Mouse (Mus musculus): Measurements from ENCODE around the gene Fxyd3.

Gene Fxyd3

DNA sequence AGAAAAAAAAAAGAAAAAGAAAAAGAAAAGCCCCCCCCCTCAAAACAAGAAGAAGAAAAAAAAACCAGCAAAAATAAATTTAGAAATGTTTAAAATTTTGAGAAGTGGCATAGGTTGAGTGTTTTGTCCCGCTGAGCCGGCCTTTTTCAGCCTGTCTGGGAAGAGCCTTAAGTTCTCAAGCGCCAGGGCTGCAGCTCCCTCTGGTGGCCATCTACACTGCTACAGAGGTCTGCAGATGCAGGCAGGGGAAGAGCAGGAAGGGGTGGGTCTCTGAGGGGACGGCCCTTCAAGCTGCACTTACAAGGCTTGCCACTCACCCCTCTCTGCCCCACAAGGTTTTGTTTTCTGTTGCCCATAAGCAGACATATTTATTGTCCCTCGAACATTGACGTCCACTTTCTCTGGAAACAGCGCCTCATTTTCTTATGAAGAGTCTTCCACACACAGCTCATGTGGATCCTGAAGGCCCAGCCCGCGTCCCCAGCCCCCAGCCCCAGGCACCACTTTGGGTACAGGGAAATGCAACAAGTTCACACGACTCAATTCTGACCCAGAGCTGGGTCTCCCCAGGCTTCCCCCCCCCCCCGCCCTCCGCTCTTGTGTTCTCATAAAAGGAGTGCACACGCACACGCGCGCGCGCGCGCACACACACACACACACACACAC, 21.2 kb upstream of the Fxyd3 start:
- DNase-seq, result peak; percentile 94

DNA sequence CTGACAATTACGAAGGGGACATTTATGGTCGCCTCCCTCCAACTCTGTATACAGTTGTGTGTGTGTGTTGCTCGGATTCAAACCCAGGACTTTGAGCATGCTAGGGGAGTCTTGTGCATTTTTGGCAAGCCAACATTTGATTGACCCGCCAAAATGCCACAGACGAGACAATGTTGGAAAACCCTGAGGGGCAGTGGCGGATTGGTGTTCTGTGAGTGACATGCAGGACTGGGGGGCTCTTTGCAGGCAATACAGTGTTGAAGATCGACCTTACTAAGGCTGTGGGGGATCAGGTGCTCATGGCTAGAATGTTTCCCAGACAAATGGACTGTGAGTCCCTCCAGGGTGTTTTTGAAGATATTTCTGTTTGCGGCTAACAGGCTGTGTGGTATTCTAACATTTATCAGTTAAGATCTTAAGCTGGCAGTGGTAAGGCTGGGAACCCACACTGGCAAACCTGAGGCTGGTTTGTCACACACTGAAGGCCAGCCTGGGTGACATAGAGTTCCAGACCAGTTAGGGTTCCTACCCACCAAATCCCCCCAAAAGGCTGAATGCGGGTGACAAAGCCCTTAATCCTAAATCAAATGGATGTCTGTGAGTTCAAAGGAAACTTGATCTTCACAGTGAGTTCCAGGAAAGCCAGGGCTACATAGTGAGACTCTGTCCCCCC, 20.5 kb upstream of the Fxyd3 start:
- no peak for DNase-seq

DNA sequence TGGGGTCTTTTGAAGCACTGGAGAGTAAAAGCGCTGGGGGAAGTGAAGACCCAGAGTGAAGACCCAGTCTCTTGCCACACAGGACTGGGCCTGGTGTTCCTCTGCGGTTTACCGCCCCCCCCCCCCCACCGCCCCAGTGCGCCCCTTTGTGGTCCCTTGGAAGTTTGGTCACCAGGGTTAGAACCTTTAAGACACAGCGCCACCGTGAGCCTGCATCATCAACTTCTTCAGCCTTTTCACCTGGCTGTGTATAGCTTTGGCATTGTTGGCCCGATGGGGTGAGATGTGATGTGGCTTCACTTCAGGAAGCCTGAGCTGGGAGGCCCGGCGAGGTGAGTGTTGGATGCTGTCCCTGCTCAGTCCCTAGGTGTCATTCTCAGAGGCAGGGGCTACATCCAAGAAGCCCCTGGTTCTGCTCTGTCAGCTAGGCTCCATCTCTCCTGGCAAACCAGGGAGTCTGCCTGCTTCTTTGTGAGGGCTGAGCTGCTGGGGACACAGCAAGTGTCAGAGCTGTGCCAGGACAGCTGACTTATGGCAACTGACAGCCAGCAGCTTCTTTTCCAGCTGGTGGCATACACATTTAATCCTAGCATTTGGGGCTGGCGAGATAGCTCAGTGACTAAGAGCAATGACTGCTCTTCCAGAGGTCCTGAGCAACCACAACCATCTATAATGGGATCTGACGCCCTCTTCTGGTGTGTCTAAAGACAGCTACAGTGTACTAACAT, 18.4 kb upstream of the Fxyd3 start:
- DNase-seq, result no peak

DNA sequence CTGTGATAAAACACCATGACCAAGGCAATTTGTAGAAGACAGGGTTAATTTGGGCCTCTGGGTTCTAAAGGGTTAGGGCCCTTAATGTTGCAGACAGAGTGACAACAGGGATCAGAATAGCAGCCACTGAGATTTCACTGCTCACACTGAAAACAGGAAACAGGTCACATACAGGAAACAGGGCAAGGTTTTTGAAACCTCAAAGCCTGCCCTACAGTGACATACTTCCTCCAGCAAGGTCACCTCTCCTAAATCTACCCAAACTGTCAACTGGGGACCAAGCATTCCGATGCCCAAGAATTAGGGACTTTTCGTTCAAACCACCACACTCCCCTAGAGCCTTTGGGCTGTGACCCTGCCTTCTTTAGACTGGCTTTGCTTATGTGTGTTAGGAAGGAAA, 13.2 kb upstream of the Fxyd3 start:
- DNase-seq, result no peak

DNA sequence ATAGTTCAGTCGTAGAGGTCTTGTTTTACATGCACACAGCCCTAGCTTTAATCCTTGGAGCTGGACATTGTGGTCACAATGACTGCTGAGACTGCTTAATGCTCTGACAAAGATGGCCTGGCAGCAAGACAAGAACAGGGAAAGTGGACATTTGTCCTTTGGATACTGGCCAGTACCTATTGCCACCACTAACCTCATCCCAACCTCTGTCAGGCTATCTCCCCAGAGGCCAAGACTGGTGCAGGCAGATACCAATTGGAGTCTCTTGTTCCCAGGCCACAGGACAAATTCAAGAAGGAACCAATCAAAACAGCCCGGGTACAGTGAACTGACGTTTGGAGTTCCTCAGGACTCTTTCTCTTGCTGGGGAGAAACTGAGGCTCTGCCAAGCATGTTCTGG, 11.7 kb upstream of the Fxyd3 start:
- DNase-seq, result no peak

DNA sequence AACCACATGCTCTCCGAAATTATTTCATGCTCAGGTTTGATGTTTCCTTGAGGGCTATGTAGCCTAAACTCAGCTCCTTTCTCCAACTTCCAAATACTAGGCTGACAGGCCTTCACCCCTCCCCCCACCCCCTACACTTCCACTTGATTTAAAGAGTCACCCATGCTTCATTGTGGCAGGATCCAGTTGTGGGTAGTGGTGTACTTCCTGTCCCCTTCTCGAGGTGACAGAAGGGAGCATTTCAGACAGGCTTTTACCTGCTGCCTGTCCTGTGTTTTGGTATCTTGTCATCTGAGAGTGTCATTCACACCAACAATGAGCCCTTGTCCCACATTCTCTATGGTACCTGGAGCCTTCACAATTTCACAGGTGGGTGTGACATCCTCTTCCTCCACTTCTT, 10.8 kb upstream of the Fxyd3 start:
- no peak for DNase-seq

DNA sequence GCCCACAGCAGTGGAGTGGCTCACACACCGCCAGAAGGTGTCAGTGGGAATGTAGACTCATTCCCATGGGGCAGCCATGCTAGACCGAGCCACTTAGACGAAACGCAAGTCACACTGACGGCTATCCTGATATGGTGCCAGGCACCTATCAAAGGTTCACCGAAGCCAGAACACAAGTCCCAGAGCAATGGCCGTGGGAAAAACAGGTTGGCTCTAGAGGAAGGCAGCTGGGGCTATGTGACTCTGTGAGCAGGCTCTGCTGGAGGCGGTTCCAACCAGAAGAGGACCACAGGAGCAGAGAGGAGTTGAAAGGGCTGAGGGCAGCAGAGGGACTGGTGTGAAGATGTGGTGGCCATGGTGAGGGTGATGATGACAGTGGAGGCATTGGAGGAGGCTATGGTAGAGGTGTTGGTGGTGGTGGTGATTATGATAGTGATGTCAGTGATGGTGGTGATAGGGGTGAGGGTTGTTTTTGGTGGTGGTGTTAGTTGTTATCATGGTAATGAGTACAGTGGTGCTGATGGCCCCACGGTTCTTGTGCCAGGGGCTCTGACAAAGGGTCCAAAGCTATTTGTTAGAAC, 9.8 kb upstream of the Fxyd3 start:
- no peak for DNase-seq

DNA sequence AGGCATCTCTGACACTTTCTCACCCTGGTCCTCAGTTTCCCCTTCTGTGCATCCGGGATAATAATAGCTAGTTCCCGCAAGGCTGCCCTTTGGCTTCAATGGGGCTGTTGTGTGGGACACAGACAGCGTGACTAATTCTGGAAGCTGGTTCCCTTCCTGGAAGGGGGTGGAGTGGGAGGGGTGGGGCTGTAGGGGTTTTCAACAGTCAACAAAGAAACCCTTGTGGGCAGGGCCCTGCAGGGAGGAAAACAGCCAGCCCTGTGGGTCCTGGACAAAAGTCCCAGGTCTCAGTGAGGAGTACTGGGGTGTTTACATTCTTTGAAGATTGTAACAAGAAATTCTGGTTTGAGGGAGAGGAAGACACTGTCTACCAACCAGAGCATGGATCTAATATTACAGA, 8.7 kb upstream of the Fxyd3 start:
- peak; percentile 41 for DNase-seq

DNA sequence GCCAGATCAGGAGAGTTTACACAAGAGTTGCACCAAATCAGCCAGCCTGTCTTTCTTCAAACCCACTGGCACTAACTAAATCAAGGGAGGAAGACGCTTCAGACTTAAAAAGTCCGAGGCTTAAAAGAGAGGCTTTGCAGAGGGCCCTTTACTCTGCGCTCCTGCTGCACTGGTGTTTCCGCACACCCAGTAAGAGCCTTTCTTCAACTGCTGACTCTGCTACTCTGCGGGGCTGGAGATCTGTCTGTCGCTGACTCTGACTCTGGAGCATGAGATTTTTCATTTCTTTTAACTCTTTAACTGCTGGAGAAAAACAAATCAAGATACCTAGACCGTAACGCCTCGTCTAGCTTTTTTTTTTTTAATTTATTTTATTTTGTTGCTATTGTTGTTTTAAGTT, 7.6 kb upstream of the Fxyd3 start:
- DNase-seq, result no peak

DNA sequence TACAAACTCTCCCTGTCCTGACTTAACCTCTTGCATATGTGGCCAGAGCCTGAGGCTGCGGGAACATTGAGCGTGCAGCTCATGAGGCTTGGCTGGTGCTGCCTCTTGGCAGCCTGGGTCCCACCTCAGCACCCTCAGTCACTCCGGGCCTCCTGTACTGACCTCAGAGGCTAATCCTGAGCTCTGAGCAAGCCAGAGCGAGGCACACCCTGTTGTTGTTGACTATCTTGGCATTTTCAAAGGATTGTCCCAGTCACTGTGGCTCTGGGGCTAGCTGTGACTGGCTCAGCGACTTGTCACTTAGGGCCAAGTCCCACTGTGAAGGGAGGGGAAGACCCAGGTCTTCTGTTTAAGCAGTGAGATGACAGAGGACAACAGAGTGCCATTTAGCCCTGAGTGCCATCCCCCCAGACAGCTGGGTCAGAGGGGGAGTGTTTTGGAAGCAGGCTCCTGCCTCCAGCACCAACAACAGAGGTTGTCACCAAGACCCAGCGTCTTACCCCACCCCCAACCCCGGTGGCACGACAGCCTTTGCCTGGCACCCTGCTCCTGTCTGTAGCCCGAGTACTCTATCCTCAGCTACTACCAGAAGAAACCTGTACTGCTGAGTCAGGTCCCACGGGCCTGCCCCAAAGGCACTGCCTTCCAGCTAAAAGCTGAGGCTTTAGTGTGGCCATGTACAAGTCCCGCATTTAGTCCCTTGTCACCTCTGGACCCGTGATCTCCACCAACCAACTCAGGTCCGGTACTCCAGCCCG, 6.5 kb upstream of the Fxyd3 start:
- no peak for DNase-seq

DNA sequence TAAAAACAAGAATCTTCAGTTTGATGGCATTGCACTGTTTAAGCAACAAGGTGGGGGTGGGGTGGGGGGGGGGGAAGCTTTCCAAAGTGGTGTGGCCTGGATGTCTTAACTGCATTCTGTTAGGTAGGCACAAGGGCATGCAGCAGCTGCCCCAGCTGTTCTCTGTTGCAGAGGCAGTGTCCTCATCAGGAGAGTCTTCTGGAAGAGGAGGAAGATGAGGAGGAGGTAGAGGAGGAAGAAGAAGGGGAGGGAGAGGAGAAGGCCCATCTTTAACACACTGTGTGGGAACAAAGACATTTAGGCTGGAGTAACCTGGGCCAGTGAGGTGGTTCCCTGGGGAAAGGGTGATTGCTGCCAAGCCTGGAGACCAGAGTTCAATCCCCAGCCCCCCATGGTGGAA, 5.6 kb upstream of the Fxyd3 start:
- DNase-seq, result no peak

DNA sequence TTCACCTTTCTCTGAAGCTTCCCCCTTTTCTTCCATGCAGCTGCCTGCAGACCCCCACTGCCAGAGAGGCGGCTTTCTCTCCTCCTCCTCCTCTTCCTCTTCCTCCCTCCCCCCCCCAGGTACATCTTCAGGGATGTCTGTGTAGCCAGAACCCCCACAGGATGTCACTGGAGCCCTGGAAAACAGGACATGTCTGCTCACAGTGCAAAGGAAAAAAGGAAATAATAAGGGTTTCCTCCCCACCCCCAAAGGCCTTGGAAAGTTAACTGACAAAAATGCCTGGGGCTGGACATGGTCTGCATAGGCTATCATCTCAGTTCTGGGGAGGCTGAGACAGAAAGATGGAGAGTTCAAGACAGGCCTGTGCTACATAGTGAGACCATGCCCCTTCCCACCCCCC, 4.6 kb upstream of the Fxyd3 start:
- no peak for DNase-seq

DNA sequence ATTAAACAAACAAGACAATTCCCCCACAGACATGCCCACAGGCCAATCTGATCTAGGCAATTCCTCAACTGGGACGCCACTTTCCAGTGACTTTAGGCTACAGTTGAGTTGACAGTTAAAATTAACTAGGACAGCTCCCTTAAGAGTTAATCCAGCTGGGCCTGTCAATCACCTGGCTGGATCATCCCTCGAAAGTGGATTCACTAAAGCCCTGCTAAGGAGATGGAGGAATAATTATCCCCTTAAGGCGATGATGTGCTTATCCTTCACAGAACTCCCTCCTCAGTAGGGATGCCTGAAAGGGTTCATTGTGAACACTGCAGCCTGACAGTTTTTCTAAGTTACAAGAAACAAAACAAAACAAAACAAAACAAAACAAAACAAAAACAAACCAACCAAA, 4.1 kb upstream of the Fxyd3 start:
- no peak for DNase-seq

DNA sequence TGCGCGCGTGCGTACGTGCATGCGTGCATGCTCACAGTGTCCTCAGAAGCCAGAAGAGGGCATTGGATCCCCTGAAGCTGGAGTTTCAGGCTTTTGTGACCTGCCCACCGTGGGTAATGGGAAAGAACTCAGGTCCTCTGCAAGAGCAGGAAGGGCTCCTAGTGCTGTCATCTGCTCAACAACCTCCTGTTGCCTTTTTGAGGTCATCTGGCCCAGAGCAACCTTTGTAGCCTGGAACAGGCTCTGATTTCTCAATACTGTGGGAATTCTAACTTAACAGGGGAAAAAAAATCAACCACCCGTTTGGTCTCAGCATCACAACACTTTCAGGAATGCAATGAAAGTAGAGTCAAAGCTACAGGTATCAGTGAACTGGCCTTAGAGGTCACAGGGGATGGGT, 3.2 kb upstream of the Fxyd3 start:
- DNase-seq, result no peak

DNA sequence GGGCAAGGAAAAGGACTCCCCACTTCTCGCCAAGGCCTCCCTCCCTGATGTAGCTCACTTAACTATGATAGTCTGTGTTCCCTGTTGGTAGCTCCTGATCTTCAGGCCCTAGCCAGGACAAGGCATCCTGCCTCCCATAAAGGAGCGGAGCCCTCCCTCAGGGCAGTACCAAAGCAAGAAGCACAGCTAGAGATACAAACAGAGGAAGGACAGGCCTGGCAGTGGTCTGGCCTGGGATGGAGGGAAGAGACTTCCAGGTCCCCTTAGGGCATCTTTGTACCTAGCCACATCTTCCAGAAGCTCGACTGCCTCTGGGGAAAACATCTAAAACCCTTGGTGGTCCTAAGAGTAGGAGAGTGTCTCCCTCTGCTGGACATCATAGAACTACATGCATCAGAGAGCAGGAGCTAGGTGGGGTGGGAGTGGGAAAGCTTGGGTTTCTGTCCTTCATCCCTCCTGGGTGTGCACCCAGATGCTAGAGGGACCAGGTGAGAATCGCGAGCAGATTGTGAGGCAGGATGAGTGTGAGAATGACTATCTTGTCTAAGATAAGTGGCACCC, 1.5 kb upstream of the Fxyd3 start:
- DNase-seq, result peak; percentile 75

DNA sequence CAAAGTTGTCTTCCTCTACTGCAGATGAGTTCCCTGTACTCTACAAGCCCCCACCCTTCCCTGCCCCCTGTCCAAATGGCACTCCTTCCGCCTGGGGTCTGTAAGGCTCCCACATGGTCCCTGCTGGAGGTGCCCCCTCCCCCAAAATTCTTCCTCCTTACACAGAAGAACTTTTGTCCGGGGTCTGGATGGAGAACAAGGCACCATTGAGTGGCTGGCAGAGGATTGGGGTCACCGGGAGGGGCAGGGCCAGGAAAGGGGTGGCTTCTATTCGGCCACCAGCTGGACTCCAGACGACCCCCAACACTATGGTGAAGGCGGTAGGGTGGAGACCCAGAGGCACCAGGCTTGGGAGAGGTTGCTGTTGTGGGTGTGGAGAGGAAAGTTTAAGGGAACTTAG, 966 bp upstream of the Fxyd3 start:
- DNase-seq, result no peak

DNA sequence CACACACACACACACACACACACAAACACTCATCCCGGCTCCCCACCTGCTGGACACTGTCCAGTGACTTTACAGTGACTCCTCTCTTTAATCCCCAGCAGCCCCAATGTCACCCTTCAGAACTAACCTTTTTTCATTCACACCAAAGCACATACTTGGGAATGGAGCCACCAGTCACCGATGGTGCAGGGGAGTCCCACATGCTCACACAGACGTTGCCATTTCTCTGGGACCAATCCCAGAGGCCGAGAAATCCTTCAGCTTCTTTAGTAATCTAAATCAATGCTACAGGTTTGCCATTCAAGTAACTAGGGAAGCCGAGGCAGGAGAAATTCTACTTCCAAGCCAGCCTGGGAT, 1.8 kb downstream of the Fxyd3 start:
- no peak for DNase-seq

DNA sequence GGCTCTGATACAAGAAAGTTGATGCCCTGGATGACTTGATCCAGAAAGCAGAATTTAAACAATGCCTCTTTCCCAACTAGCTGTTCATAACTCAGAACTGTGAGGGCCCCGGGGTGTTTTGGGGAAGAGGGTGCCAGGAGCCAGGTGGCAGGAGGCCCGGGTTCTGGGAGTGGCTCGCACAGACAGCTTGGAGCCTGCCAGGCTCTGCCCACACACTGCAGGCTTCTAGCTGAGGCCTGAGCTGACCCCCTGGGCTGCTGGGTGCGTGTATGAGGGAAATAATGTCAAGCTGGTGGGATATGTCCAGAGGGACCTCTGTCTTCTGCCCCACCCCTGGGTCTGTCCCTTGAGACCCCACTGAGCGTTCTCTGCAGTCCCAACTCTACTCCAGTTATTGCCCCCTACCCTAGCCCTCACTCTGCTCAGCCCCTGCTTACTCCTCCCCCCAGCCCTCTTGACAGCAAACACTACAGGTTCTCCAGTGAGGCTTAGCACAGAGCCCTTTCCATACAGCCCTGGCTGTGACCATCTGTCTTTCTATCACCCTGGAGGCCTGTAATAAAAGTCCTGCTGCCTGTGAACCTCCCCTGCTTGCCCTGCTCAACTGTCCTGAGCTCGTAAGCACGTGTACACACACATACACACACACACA, 2.3 kb downstream of the Fxyd3 start:
- DNase-seq, result no peak

DNA sequence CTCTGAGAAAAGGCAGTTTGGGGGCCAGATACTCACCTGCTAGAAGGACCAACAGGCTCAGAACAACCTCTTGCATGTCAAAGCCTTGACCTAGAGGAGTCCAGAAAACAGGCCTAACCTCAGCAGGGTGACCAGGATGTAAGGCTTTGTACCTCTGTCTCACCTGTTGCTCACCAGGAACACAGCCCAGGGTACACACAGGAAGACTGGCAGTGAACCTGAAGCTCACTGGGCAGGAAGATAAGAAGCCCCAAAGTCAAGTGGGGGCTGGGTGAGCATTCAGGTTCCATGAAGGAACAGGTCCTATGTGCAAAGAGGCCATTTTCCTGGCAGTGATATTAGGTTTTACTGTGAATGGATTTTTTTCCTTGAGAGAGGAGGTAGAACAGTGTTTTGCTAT, 3.0 kb downstream of the Fxyd3 start:
- DNase-seq, result no peak

DNA sequence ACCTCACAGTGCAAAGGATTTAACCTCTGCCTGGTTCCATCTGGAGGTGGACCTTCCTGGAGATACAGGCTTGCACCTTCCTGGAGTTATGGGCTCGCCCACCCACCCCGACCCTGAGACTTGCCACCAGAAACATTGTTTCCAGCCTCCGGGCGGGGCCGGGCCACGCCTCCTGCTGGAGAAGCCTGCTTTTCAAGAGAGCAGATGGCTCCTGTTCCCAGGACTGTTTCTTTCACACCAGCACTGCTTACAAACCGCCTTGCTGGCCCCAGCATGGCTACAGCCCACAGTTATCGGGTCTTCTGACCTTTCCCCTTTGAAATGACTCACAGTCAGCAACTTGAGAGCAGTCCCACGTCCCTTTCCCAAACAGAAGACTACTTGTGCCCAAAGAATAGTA, 4.2 kb downstream of the Fxyd3 start:
- peak; percentile 37 for DNase-seq

DNA sequence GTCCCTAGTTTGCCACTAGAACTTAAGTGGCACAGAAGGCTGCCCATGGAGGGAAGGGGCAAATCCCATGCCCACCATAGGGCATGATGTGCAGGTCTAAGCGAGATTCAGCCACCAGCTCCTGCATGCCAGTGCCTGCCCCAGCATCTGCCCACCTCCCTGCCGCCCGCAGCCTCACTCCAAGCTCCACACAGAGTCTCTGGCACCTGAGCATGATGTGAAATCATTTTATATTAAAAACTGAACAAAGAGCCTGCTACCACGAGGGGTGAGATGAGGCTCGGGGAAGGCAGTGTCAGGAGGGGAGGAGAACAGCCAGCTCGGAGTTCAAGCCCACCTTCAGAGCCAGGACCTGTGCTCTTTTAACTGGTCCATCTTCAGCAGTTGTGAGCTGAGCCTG, 6.2 kb downstream of the Fxyd3 start:
- DNase-seq, result no peak

DNA sequence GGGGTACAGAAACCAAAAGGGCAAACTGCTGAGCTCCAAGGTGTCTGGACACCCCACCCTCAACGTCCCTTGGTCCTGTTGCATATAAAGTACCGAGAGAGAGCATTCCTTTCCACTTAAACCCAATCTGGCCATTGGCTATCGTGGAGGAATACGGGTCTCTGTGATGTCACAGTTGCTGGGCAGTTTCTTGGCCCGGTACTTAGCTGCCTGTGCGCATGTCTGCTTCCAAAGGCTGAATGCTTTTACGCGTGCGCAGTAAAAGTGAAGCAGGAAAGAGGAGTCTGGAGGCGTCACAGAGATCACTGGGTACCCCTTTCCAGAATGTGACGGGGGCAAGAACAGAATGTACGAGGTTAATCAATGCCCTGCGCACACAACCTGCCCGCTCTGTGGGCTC, 7.0 kb downstream of the Fxyd3 start:
- DNase-seq, result no peak

DNA sequence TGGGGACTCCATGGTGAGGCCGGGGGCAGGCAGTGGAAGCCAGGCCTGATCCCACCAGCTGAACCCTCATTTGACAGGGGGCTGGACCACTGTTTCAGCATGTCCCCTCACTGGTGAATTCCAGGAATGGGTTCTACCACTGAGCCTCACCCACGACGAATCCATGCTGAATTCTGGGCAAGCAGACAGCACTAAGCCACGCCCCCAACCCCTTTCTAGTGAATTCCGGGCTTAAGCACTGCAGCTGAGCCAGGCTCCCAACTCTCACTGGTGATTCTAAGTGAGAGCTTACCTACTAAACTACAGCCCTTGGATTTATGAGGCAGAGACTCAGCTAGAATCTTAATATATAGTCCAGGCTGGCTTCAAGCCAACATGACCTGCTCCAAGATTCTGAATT, 8.7 kb downstream of the Fxyd3 start:
- DNase-seq, result no peak
